Mouse (Mus musculus): ENCODE results near the gene Nat14.

Nat14 gene

DNA sequence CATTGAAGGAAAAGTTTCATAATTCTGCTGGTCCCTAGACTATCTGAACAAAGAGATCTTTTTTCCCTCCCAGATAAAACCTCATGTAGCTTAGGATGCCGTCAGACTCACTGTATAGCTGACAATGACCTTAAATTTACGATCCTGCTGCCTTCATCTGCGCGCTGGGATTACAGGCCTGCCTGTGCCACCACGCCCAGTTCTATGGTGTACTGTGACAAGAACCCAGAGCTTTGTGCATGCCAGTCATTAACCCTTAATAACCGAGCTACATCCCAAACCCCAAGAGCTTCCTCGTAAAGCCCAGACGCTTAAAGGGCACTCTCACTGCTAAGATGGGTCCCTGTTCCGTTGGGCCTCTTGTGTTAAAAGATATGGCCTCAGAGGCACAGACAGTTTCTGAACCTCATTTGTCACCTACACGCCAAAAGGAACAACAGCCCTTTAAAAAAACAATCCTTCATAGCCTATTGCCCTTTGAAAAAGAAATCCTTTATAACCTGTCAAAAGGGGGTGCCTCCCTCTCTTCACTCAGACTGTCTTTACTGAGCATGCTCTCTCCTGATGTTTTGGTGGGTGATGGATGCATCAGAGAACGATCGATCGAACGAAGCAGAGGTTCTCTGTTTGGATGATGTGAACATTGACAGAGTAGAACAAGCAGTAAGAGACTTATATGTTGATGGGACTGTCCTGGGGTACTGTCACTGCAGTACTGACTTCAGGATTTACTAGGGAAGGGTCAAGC is 6.0 kb upstream of the Nat14 start:
- H3K36me3 ChIP-seq (ENCODE audit: insufficient read depth, low read length) = peaks cover 40% of the 10 kb centered on the region
- peaks cover 77% of the 10 kb centered on the region for H3K4me1 ChIP-seq (replicated peaks; ENCODE audit: low read depth, low read length)
- peak overlapping the region; percentile 90 for H3K4me3 ChIP-seq (replicated peaks; ENCODE audit: low read length)
- H3K9me3 ChIP-seq (ENCODE audit: low read length) = no peaks in the 10 kb centered on the region
- no peaks in the 10 kb centered on the region; the same call in 1 of the 2 replicates for H3K27me3 ChIP-seq (ENCODE audit: insufficient read depth, low read length)
- no peak for TF ChIP-seq NANOG (IDR thresholded peaks at IDR 0.05; ENCODE audit: borderline replicate concordance, low read length)

GRCm38 (mm10) chr7:4917494-4917893 is 4.3 kb upstream of the Nat14 start:
- TF ChIP-seq POU5F1 (IDR thresholded peaks at IDR 0.05; ENCODE audit: borderline replicate concordance, low read length) (no peak), NANOG (IDR thresholded peaks at IDR 0.05; ENCODE audit: borderline replicate concordance, low read length) (no peak), CTCF (conservative IDR thresholded peaks at IDR 0.05; ENCODE audit: low read length) (no peak)
- Histone ChIP-seq H3K36me3 (ENCODE audit: insufficient read depth, low read length) (peaks cover 34% of the 10 kb centered on the region), H3K4me3 (replicated peaks; ENCODE audit: low read length) (no peak overlapping the region), H3K27me3 (ENCODE audit: insufficient read depth, low read length) (no peaks in the 10 kb centered on the region; the same call in 1 of the 2 replicates), H3K4me1 (replicated peaks; ENCODE audit: low read depth, low read length) (peaks cover 86% of the 10 kb centered on the region), H3K9me3 (ENCODE audit: low read length) (no peaks in the 10 kb centered on the region)

DNA sequence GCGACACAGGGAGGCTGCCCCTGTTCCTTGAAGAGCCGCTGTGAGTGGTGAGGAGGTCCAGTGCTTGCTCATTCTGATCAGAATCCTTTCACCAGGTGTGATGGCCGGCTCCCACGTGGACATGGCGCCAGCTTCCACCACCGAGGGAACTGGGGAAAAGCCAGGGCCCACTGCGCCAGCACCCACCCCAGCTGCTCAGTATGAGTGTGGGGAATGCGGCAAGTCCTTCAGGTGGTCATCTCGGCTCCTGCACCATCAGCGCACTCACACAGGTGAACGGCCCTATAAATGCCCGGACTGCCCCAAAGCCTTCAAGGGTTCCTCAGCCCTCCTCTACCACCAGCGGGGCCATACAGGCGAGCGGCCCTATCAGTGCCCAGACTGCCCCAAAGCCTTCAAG is 3.1 kb upstream of the Nat14 start:
- Histone ChIP-seq H3K4me1 (replicated peaks; ENCODE audit: low read depth, low read length) (peaks cover 88% of the 10 kb centered on the region), H3K4me3 (replicated peaks; ENCODE audit: low read length) (peak overlapping the region; percentile 64), H3K36me3 (ENCODE audit: insufficient read depth, low read length) (peaks cover 34% of the 10 kb centered on the region), H3K27me3 (ENCODE audit: insufficient read depth, low read length) (peaks cover under 1% of the 10 kb centered on the region; the same call in 1 of the 2 replicates), H3K9me3 (ENCODE audit: low read length) (no peaks in the 10 kb centered on the region)
- TF ChIP-seq POU5F1 (IDR thresholded peaks at IDR 0.05; ENCODE audit: borderline replicate concordance, low read length) (no peak), NANOG (IDR thresholded peaks at IDR 0.05; ENCODE audit: borderline replicate concordance, low read length) (no peak), CTCF (conservative IDR thresholded peaks at IDR 0.05; ENCODE audit: low read length) (no peak)

DNA sequence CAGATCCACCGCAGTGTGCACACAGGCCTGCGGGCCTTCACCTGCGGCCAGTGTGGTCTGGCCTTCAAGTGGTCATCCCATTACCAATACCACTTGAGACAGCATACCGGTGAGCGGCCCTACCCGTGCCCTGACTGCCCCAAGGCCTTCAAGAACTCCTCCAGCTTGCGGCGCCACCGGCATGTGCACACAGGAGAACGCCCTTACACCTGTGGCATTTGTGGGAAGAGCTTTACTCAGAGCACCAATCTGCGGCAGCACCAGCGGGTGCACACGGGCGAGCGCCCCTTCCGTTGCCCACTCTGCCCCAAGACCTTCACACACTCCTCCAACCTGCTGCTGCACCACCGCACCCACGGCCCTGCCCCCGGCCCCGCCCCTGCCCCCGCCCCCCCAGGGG is 2.7 kb upstream of the Nat14 start:
- H3K27me3 ChIP-seq (ENCODE audit: insufficient read depth, low read length) = peaks cover 4% of the 10 kb centered on the region
- peak overlapping the region; percentile 64 for H3K4me3 ChIP-seq (replicated peaks; ENCODE audit: low read length)
- peaks cover 34% of the 10 kb centered on the region for H3K36me3 ChIP-seq (ENCODE audit: insufficient read depth, low read length)
- no peak for TF ChIP-seq CTCF (conservative IDR thresholded peaks at IDR 0.05; ENCODE audit: low read length)
- no peak for TF ChIP-seq POU5F1 (IDR thresholded peaks at IDR 0.05; ENCODE audit: borderline replicate concordance, low read length)
- TF ChIP-seq NANOG (IDR thresholded peaks at IDR 0.05; ENCODE audit: borderline replicate concordance, low read length) = no peak
- H3K4me1 ChIP-seq (replicated peaks; ENCODE audit: low read depth, low read length) = peaks cover 88% of the 10 kb centered on the region
- H3K9me3 ChIP-seq (ENCODE audit: low read length) = no peaks in the 10 kb centered on the region

GRCm38 (mm10) chr7:4919971-4920370 is 1.9 kb upstream of the Nat14 start:
- peaks cover 34% of the 10 kb centered on the region for H3K36me3 ChIP-seq (ENCODE audit: insufficient read depth, low read length)
- peaks cover 92% of the 10 kb centered on the region for H3K4me1 ChIP-seq (replicated peaks; ENCODE audit: low read depth, low read length)
- H3K27me3 ChIP-seq (ENCODE audit: insufficient read depth, low read length) = peaks cover 13% of the 10 kb centered on the region
- H3K4me3 ChIP-seq (replicated peaks; ENCODE audit: low read length) = peak overlapping the region; percentile 74
- no peaks in the 10 kb centered on the region for H3K9me3 ChIP-seq (ENCODE audit: low read length)
- TF ChIP-seq CTCF (conservative IDR thresholded peaks at IDR 0.05; ENCODE audit: low read length) (no peak), NANOG (IDR thresholded peaks at IDR 0.05; ENCODE audit: borderline replicate concordance, low read length) (no peak), POU5F1 (IDR thresholded peaks at IDR 0.05; ENCODE audit: borderline replicate concordance, low read length) (no peak)

GRCm38 (mm10) chr7:4920496-4920895 is 1.3 kb upstream of the Nat14 start:
- Histone ChIP-seq H3K4me1 (replicated peaks; ENCODE audit: low read depth, low read length) (peaks cover 97% of the 10 kb centered on the region), H3K27me3 (ENCODE audit: insufficient read depth, low read length) (peaks cover 18% of the 10 kb centered on the region), H3K4me3 (replicated peaks; ENCODE audit: low read length) (peak overlapping the region; percentile 74), H3K9me3 (ENCODE audit: low read length) (no peaks in the 10 kb centered on the region), H3K36me3 (ENCODE audit: insufficient read depth, low read length) (peaks cover 34% of the 10 kb centered on the region)
- no peak for TF ChIP-seq POU5F1 (IDR thresholded peaks at IDR 0.05; ENCODE audit: borderline replicate concordance, low read length)
- no peak for TF ChIP-seq NANOG (IDR thresholded peaks at IDR 0.05; ENCODE audit: borderline replicate concordance, low read length)
- no peak for TF ChIP-seq CTCF (conservative IDR thresholded peaks at IDR 0.05; ENCODE audit: low read length)

- peaks cover 33% of the 10 kb centered on the region for H3K36me3 ChIP-seq (ENCODE audit: insufficient read depth, low read length)
- peaks cover 23% of the 10 kb centered on the region for H3K27me3 ChIP-seq (ENCODE audit: insufficient read depth, low read length)
- H3K9me3 ChIP-seq (ENCODE audit: low read length) = no peaks in the 10 kb centered on the region
- H3K4me3 ChIP-seq (replicated peaks; ENCODE audit: low read length) = peak overlapping the region; percentile 74
- no peak for TF ChIP-seq NANOG (IDR thresholded peaks at IDR 0.05; ENCODE audit: borderline replicate concordance, low read length)
- no peak for TF ChIP-seq CTCF (conservative IDR thresholded peaks at IDR 0.05; ENCODE audit: low read length)
- no peak for TF ChIP-seq POU5F1 (IDR thresholded peaks at IDR 0.05; ENCODE audit: borderline replicate concordance, low read length)
- peaks cover 96% of the 10 kb centered on the region for H3K4me1 ChIP-seq (replicated peaks; ENCODE audit: low read depth, low read length)
These were observed 628 bp upstream of the Nat14 start for GRCm38 (mm10) chr7:4920976-4921823.

- H3K4me1 ChIP-seq (replicated peaks; ENCODE audit: low read depth, low read length) = peaks cover 97% of the 10 kb centered on the region
- H3K4me3 ChIP-seq (replicated peaks; ENCODE audit: low read length) = peak overlapping the region; percentile 74
- TF ChIP-seq NANOG (IDR thresholded peaks at IDR 0.05; ENCODE audit: borderline replicate concordance, low read length) (no peak), CTCF (conservative IDR thresholded peaks at IDR 0.05; ENCODE audit: low read length) (no peak), POU5F1 (IDR thresholded peaks at IDR 0.05; ENCODE audit: borderline replicate concordance, low read length) (no peak)
- H3K27me3 ChIP-seq (ENCODE audit: insufficient read depth, low read length) = peaks cover 36% of the 10 kb centered on the region
- peaks cover 20% of the 10 kb centered on the region for H3K36me3 ChIP-seq (ENCODE audit: insufficient read depth, low read length)
- H3K9me3 ChIP-seq (ENCODE audit: low read length) = no peaks in the 10 kb centered on the region
These were observed 680 bp downstream of the Nat14 start for GRCm38 (mm10) chr7:4922508-4922907.

Data from E14TG2a.4 (cell line).